Mouse (Mus musculus) cerebellum, postnatal 25 days (tissue): ENCODE measurements at regions not wholly inside any gene's neighbourhood (a gene's known extent, or its start where the extent isn't known, plus 50 kb on each side); places are given as distances from the start of the nearest gene placed in this dataset.
"Not testable (repeated sequence)": the region's sequence is repeated elsewhere in the genome, so short reads cannot be mapped to it uniquely, and the experiment has no call there.

Experiments
- DNase-seq, 2 experiments: peaks; one replicate each; pipeline ENCODE4 v3.0.0; 2021; ENCODE audit warnings: mixed read lengths in 2 of 2

- not testable (repeated sequence) for DNase-seq
Observed at GRCm38 (mm10) chr5:68428822-68429548, 397.4 kb downstream of the Grxcr1 start.

- DNase-seq = peak; percentile 81 to 86
Observed at GRCm38 (mm10) chr5:68470162-68470561, 438.5 kb downstream of the Grxcr1 start.

- DNase-seq = not testable (repeated sequence)
Observed at GRCm38 (mm10) chr5:68471300-68471699, 439.7 kb downstream of the Grxcr1 start.
